Mouse (Mus musculus): ENCODE results near the gene Notum. TPM values are rescaled to one million over a fixed set of nuclear protein-coding genes. Genes with fewer than 3 reads are reported as not detected.
A peak's percentile ranks its signal among the peaks of the same experiment; 100 is the strongest.
"Not testable (repeated sequence)": the region's sequence is repeated elsewhere in the genome, so short reads cannot be mapped to it uniquely, and the experiment has no call there.

The Notum gene
- total RNA-seq, 1 experiment from 2014 or later, result not detected

- no peak for ATAC-seq (replicated peaks; ENCODE audit: low read depth, poor library complexity, severe bottlenecking)
These were observed 16.0 kb upstream of the Notum start for GRCm38 (mm10) chr11:120676951-120677350.

- not testable (repeated sequence) for ATAC-seq (replicated peaks; ENCODE audit: low read depth, poor library complexity, severe bottlenecking)
These were observed 14.9 kb upstream of the Notum start for GRCm38 (mm10) chr11:120675875-120676274.

DNA sequence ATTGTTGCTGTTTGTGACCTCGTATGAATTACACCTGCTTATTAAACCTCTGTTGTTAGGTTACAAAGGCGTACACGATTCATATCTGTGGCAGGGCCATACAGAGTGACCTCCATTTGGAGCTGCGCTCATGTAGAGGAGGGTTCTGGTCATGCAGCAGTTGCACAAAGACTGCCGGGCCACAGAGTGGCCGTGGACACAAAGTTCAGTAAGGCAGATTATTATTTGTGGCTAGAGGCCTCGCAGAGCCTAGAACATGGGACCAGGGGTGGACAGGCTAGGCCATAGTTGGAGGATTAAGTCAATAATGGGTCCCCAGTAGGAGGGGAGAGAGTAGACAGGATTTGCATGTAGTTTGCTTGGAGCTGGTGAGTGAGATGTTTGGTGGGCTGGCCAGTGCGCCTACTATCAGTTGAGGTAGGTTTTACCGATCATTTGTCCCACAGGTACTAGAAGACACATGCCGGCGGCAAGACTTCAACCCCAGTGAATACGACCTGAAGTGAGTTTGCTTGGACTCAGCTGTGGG is 12.7 kb upstream of the Notum start:
- 0 out of 2 replicates have a peak, but pooled peaks have one; percentile 2 for ATAC-seq (replicated peaks; ENCODE audit: low read depth, poor library complexity, severe bottlenecking)

DNA sequence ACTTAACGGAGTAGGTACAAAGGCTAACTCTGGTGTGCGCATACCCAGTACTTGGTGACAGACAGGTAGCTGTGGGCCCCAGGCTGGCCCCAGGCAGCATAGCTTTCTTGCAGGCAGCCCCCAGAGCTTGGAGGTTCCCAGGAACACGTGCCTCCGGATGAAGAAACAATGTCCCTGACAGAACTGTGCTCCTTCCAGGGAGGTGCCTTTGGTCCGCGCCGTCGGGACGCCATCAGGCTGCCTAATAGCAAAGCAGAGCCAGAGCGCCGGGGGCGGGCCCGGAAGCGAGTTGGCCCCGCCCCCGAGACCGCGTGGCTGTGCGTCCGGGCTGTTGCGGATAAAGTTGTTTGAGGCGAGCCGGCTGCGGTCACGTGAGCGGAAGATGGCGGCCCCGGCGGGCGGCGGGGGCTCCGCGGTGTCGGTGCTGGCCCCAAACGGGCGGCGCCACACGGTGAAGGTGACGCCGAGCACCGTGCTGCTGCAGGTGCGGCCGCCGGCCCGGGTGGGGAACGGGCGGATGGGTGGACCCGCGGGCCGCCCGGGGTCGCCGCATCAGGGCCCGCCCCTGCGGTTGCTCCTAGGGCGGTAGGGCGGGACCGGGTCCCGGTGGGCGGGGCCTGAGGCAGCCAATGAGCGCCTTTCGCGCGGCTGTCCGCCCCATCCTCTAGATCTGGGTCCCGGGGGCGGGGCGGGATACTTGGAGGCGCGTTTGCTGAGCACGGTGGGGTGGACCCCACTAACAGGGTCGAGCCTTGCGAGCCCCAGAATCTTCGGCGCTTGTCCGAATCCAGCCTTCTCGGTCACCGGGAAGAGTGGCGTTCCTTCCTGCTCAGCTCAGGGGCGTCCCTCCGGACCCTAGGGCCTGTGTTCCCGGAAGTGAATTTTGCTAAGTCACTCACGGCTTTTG is 12.0 kb upstream of the Notum start, which contains the start of gene Aspscr1:
Gene Aspscr1, plus strand, starts transcription at position 287 of the 907 bp plus-strand sequence.
- peak; percentile 92 for ATAC-seq (replicated peaks; ENCODE audit: low read depth, poor library complexity, severe bottlenecking)

GRCm38 (mm10) chr11:120666617-120667016 is 5.6 kb upstream of the Notum start:
- no peak for ATAC-seq (replicated peaks; ENCODE audit: low read depth, poor library complexity, severe bottlenecking)

DNA sequence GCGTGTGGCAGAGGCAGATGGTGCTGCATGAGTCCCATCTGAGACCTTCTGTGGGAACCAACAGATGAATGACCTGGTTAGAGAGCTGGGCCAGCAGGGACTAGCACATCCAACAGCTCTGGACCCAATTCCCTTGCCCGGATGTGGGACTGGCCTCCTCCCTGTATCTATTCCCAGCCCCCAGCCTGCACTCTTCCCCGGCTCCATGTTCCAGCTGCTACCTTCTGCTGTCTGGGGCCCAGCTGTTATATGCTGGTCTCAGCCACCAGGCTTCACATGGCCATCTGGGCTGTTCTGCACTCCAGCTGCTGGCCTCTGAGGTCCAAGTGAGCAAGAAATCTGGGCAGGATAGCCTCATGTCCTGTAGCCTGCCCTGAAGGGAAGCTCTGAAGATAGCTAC is 4.4 kb upstream of the Notum start:
- no peak for ATAC-seq (replicated peaks; ENCODE audit: low read depth, poor library complexity, severe bottlenecking)

DNA sequence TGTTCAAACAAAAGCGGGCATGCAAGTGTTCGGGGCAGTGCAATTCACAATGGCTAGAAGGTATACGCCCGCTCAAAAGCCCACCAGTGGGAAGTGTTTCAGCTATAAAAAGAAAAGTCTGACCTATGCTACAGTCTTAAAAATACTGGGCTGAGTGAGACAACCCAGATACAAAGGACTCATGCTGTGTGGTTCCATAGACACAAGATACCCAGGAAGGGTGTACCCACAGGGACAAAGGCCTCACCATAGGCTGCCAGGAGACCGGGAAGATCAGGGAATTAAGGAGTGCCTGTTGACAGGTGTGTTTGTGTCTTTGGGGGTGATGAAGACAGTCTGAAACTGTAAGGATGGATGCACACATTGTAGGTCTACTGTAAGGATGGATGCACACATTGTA is 2.7 kb upstream of the Notum start:
- no peak for ATAC-seq (replicated peaks; ENCODE audit: low read depth, poor library complexity, severe bottlenecking)

GRCm38 (mm10) chr11:120662759-120663158 is 1.8 kb upstream of the Notum start:
- ATAC-seq (replicated peaks; ENCODE audit: low read depth, poor library complexity, severe bottlenecking), result no peak

- ATAC-seq (replicated peaks; ENCODE audit: low read depth, poor library complexity, severe bottlenecking), result no peak
These were observed 487 bp downstream of the Notum start for GRCm38 (mm10) chr11:120660301-120661075.

GRCm38 (mm10) chr11:120659509-120660300 is 1.3 kb downstream of the Notum start:
- no peak for ATAC-seq (replicated peaks; ENCODE audit: low read depth, poor library complexity, severe bottlenecking)

GRCm38 (mm10) chr11:120658876-120659410 is 2.0 kb downstream of the Notum start:
- ATAC-seq (replicated peaks; ENCODE audit: low read depth, poor library complexity, severe bottlenecking), result peak; percentile 67

- ATAC-seq (replicated peaks; ENCODE audit: low read depth, poor library complexity, severe bottlenecking), result no peak
These were observed 3.7 kb downstream of the Notum start for GRCm38 (mm10) chr11:120657301-120657700.

GRCm38 (mm10) chr11:120654741-120655140 is 6.2 kb downstream of the Notum start:
- ATAC-seq (replicated peaks; ENCODE audit: low read depth, poor library complexity, severe bottlenecking), result no peak

- ATAC-seq (replicated peaks; ENCODE audit: low read depth, poor library complexity, severe bottlenecking), result no peak
These were observed 9.1 kb downstream of the Notum start for GRCm38 (mm10) chr11:120651872-120652271.

- no peak; the same call in 1 of the 2 replicates for ATAC-seq (replicated peaks; ENCODE audit: low read depth, poor library complexity, severe bottlenecking)
These were observed 12.9 kb downstream of the Notum start, which contains the start of gene Myadml2 for GRCm38 (mm10) chr11:120648001-120648476. Myadml2 (minus strand) TSS chr11:120648158.

DNA sequence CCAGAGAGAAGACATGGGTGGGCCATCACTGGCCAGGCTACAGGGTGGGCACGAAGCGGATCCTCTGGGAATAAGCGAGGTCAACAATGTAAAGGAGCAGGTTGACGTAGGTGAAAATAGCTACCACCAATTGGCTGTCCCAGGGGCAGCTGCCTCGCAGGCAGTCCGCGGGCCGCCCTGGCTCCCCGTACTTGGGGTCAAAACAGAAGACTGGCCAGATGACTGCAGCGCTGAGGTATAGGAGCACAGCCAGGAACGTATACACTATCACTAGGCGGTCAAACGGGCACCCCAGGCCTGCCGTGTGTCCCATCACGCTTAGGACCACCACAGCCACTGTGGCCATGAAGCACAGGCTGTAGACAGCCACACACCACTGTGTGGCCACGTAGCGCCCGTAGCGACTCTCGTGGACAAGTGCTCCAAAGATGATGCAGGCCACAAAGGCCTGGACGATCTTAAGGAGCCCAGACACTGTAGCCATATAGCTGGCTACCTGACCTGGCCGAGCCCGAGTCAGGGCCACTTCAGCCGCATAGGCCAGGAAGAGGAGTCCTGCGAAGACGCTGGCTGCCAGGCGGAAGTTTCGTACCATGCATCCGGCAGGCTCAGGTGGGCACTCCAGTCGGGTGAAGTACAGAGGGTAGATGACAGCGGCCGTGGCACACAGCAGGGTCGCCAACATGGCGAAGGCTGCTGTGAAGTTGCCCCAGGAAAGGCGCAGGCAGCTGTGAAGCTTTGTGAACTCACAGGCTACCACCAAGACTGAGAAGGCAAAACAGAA is 13.7 kb downstream of the Notum start:
- no peak for ATAC-seq (replicated peaks; ENCODE audit: low read depth, poor library complexity, severe bottlenecking)

DNA sequence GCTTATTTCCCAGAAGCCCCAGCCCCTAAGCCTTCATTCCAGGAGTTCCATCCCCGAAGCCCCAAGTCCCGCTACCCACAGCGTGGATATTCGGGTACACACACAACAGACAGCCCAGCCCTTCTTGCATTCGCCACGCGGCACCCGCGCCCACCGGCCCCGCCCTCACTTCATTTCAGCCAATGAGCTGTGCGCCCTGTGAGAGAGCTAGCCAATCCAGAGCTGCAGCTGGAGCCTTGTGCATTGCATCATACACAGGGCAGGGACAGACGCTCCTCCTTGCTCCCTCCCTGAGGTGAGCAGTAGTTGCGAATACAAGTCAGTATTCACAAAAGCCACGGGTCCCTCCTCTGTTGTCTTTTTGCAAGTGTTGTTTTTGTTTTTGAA is 17.4 kb downstream of the Notum start, which contains the start of gene Pycr1:
Gene Pycr1, minus strand, starts transcription at position 169 of the 387 bp plus-strand sequence.
- peak; percentile 96 for ATAC-seq (replicated peaks; ENCODE audit: low read depth, poor library complexity, severe bottlenecking)

- peak; percentile 30 for ATAC-seq (replicated peaks; ENCODE audit: low read depth, poor library complexity, severe bottlenecking)
These were observed 17.9 kb downstream of the Notum start for GRCm38 (mm10) chr11:120642939-120643600.
